Mouse (Mus musculus) brain, embryonic 14.5 days (tissue): Measurements from ENCODE around the gene Cald1.

Source experiments
- CTCF ChIP-seq: fragments of 200-500 bp; IDR thresholded peaks from 2 replicates; pipeline ENCODE4 v1.5.1; 2012; ENCODE audit warnings: inconsistent platforms, mild to moderate bottlenecking, moderate library complexity, borderline replicate concordance; ENCODE audit not compliant: insufficient read depth, insufficient read length; ENCODE audit errors: extremely low read depth
- POLR2A ChIP-seq: fragments of 200-500 bp; IDR thresholded peaks from 2 replicates; pipeline ENCODE4 v1.6.1; 2012; ENCODE audit warnings: mild to moderate bottlenecking, inconsistent platforms, borderline replicate concordance; ENCODE audit not compliant: poor library complexity, insufficient read depth, insufficient read length, severe bottlenecking; ENCODE audit errors: extremely low read depth

GRCm38 (mm10) chr6:34662626-34663025 lies 64.3 kb downstream of the Cald1 start:
- TF ChIP-seq POLR2A, result no peak
- no peak for TF ChIP-seq CTCF
